Mouse (Mus musculus): Measurements from ENCODE around the gene Iffo1.

DNA sequence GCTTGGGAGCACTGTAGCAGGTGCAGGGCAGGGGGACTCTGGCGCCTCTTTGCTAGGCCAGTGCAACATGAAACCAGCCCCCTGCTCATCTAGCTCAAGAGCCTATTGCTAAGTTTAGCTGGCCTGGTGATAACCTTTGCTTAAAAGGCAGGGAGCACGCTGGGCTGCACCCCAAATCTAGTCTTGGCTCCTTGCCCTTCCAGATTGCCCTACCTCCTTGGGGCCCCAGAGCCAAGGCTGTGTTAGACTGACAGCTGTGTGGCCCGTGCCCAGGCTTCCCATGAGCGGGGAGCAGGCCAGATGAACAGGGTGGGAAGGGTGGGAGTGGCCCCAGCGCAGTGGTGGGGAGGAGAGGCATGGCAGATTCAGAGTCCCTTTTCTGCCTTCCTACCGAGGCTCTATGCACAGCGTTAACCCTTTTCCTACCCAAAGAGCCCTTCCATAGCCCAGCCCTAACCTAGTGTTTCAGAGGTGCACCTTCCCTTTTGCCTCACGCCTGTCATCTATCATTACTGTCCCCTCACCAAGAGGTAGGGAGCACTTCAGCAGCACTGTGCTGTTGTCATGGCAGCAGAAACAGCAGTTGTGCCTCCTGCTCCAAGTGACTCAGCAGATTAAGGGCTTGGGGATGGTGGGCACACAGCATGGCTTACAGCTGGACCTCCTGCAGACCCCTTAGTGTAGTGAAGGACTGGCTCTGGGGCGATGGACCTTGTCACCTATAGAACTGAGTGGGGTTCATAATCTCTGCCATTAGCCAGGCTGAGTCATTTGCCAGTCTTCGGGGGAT is 22.0 kb downstream of the Iffo1 start:
- TF ChIP-seq CTCF (conservative IDR thresholded peaks at IDR 0.05; ENCODE audit: low read length) = no peak
- TF ChIP-seq NANOG (IDR thresholded peaks at IDR 0.05; ENCODE audit: borderline replicate concordance, low read length) = no peak

All from E14TG2a.4 (cell line).